Mouse (Mus musculus): ENCODE results near the gene Togaram1.

Togaram1 gene

DNA sequence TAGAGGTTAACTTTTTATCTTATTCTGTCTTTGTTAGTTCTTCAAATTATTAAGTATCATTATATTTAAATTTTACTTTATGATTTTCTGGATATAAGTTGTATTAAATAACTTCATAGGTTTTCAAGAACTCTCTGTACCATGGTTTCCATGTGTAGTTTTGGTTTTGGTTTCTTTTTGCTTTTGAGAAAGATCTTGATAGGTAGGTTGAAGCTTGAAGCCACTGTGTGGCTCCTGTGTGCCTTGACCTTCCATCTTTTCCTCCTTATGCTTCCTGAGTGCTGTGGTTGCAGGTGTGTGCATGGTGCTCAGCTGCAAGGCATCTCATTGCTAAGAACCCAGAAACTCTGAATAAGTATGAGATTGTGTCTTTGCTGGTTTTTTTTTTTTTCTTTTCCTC lies 83.2 kb downstream of the Togaram1 start:
- no peak for DNase-seq (ENCODE audit: low read depth, low spot score)

DNA sequence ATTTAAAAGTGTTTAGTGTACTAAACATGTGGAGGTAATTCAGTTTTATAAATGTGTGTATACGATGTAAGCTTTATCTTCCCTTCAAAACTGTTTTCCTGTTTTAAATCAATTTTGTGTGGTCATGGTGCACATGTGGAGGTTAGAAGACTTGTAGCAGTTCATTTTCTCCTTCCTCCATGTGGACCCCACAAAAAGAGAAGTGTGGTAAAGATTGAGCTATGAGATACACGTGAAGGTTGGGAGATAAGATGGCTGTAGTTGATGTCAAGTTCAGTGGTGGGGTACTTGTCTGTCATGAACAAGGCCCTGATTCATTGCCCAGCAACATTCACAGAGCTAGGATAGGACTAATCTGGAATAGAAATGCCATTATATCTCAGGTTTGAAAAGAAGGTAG lies 92.6 kb downstream of the Togaram1 start:
- DNase-seq (ENCODE audit: low read depth, low spot score) = no peak

DNA sequence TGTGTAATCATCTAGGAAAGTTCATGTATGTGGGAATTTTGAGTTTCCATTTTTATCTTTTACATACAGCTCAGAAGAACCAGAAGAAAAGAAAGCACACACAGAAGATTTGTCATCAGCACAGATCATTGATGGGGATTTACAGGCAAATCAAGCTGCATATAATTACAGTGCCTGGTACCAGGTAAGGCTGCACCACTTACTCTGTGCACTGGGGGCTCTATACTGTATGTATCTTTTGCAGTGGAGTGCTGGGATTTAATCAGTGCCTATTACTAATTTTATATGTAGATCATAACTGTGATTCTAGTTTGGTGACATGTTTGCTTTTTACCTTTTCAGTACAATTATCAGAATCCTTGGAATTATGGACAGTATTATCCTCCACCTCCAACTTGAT lies 95.5 kb downstream of the Togaram1 start:
- no peak for DNase-seq (ENCODE audit: low read depth, low spot score)

DNA sequence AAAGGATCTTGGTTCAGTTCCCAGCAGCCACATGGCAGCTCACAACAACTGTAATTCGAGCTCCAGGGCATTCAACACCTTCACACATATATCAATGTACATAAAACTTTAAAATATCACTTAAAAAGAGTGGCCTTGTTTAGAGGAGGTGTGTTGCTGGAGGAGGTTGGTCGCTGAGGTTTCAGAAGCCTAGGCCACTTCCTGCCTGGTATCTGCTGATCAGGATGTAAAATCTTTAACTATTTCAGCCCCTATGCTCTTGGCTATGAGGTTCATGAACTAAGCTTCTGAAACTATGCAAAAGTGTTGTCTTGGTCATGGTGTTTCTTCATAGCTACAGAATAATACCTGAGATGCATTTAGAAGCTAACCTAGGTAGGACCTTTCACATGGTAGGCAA lies 99.6 kb downstream of the Togaram1 start:
- no peak for DNase-seq (ENCODE audit: low read depth, low spot score)

DNA sequence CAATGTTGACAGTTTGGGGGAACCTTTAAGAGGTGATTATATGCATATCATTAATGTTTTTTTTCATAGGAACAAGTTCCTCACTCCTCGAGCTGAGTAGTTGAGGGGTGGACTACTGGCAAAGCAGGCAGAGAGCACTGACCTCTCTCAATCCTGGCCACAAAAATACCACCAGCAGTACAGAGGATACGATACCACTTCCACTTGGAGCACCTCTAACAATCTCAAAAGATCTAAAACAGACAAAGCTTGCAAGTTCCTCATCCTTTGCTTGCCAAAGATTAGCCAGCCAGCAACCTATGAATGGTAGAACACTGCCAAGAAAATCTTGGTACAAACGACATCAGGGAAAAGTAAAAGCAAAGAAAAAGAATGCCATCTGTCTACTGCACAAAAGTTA lies 100.6 kb downstream of the Togaram1 start:
- no peak for DNase-seq (ENCODE audit: low read depth, low spot score)

DNA sequence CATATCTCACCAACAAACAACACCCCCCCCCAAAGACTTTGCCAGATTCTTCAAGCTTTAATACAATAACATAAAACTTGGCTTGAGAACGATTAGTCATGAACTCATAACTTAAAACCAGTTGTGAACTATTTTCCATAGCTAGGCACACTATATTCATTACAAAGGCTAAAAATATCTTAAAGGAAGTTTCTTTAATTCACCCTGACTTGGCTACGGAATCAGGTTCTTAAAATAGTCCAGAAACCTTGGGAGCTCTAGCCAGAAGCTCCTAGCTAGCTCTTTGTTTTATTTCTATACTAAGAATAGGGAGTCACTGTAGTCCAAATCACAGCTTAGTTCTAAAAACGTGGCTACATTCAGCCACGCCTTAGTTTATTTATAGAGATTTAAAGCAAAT lies 102.8 kb downstream of the Togaram1 start:
- DNase-seq (ENCODE audit: low read depth, low spot score) = no peak

Data from ZHBTc4 (cell line).